Mouse (Mus musculus): Measurements from ENCODE around the gene Nmt1. TPM values are rescaled to one million over a fixed set of nuclear protein-coding genes. Genes with fewer than 3 reads are reported as not detected.

Nmt1 gene
- total and polyA plus RNA-seq, 3 experiments = 29.8 to 147 (median 70.5) TPM

- Histone ChIP-seq H3K9me3 (replicated peaks; ENCODE audit: insufficient read depth, low read length) (no peaks in the 10 kb centered on the region), H3K9ac (ENCODE audit: control insufficient read depth, low read depth, low read length, poor library complexity, severe bottlenecking) (no peak overlapping the region), H3K79me2 (ENCODE audit: control insufficient read depth, insufficient read depth, low read length, poor library complexity) (no peaks in the 10 kb centered on the region), H3K4me1 (ENCODE audit: control insufficient read depth in 1 of 2, insufficient read depth in 2 of 2, low read length in 2 of 2) (no peaks in the 10 kb centered on the region), H3K36me3 (ENCODE audit: control insufficient read depth in 1 of 2, insufficient read depth in 2 of 2, low read length in 2 of 2) (peaks cover 0 to 43% of the 10 kb centered on the region in 2 experiments; a peak in 2 of 4 replicates), H3K27ac (ENCODE audit: control insufficient read depth, low read depth, low read length) (no peak overlapping the region), H3K4me3 (ENCODE audit: control insufficient read depth in 1 of 2, insufficient read depth in 1 of 2, low read depth in 2 of 2, low read length in 2 of 2) (no peak overlapping the region), H3K27me3 (ENCODE audit: control insufficient read depth in 1 of 2, insufficient read depth in 2 of 2, low read length in 2 of 2) (no peaks in the 10 kb centered on the region)
- TF ChIP-seq ZNF384 (IDR thresholded peaks at IDR 0.05; ENCODE audit: low read depth, low read length) = no peak
- no peak for TF ChIP-seq SIN3A (IDR thresholded peaks at IDR 0.05; ENCODE audit: low read length)
- TF ChIP-seq JUND (IDR thresholded peaks at IDR 0.05; ENCODE audit: low read depth, low read length) = no peak
- no peak for TF ChIP-seq CHD2 (IDR thresholded peaks at IDR 0.05; ENCODE audit: low read length)
- TF ChIP-seq POLR2AphosphoS2 (IDR thresholded peaks at IDR 0.05; ENCODE audit: low read length) = no peak
- no peak for TF ChIP-seq E2F4 (IDR thresholded peaks at IDR 0.05; ENCODE audit: borderline replicate concordance, low read depth, low read length)
- TF ChIP-seq MXI1 (IDR thresholded peaks at IDR 0.05; ENCODE audit: low read depth, low read length) = no peak
- no peak for TF ChIP-seq USF2 (IDR thresholded peaks at IDR 0.05; ENCODE audit: borderline replicate concordance in 1 of 2, insufficient read depth in 1 of 2, low read depth in 1 of 2, low read length in 2 of 2)
- TF ChIP-seq POLR2AphosphoS5 (IDR thresholded peaks at IDR 0.05; ENCODE audit: borderline replicate concordance, low read depth, low read length) = no peak
- no peak for TF ChIP-seq USF1 (IDR thresholded peaks at IDR 0.05; ENCODE audit: low read depth, low read length)
- TF ChIP-seq MAZ (IDR thresholded peaks at IDR 0.05; ENCODE audit: low read depth, low read length) = no peak
- TF ChIP-seq MYB (IDR thresholded peaks at IDR 0.05; ENCODE audit: low read depth, low read length) = no peak
- TF ChIP-seq BHLHE40 (IDR thresholded peaks at IDR 0.05; ENCODE audit: borderline replicate concordance, low read depth, low read length) = no peak
- TF ChIP-seq GABPA (IDR thresholded peaks at IDR 0.05; ENCODE audit: low read depth, low read length) = no peak
- TF ChIP-seq KAT2A (conservative IDR thresholded peaks at IDR 0.05; ENCODE audit: low read depth, low read length) = no peak
- no peak for TF ChIP-seq MAX (IDR thresholded peaks at IDR 0.05; ENCODE audit: low read length)
- no peak for TF ChIP-seq TAL1 (IDR thresholded peaks at IDR 0.05; ENCODE audit: low read length)
- no peak for DNase-seq (ENCODE audit: low read depth, low spot score)
These were observed 30.6 kb downstream of the Nmt1 start for GRCm38 (mm10) chr11:103058499-103059085.

- H3K9ac ChIP-seq (ENCODE audit: control insufficient read depth, low read depth, low read length, poor library complexity, severe bottlenecking) = no peak overlapping the region
- H3K36me3 ChIP-seq (ENCODE audit: control insufficient read depth in 1 of 2, insufficient read depth in 2 of 2, low read length in 2 of 2) = peaks cover 0 to 25% of the 10 kb centered on the region in 2 experiments; a peak in 2 of 4 replicates
- H3K4me1 ChIP-seq (ENCODE audit: control insufficient read depth in 1 of 2, insufficient read depth in 2 of 2, low read length in 2 of 2) = no peaks in the 10 kb centered on the region
- H3K79me2 ChIP-seq (ENCODE audit: control insufficient read depth, insufficient read depth, low read length, poor library complexity) = no peaks in the 10 kb centered on the region
- H3K27ac ChIP-seq (ENCODE audit: control insufficient read depth, low read depth, low read length) = no peak overlapping the region
- H3K9me3 ChIP-seq (replicated peaks; ENCODE audit: insufficient read depth, low read length) = no peaks in the 10 kb centered on the region
- DNase-seq (ENCODE audit: low read depth, low spot score) = no peak
- no peak for TF ChIP-seq ZC3H11A (IDR thresholded peaks at IDR 0.05; ENCODE audit: low read depth, low read length)
- no peak for TF ChIP-seq TAL1 (IDR thresholded peaks at IDR 0.05; ENCODE audit: low read length)
- TF ChIP-seq SMC3 (IDR thresholded peaks at IDR 0.05; ENCODE audit: low read depth, low read length) = no peak
- TF ChIP-seq KAT2A (conservative IDR thresholded peaks at IDR 0.05; ENCODE audit: low read depth, low read length) = no peak
- TF ChIP-seq BHLHE40 (IDR thresholded peaks at IDR 0.05; ENCODE audit: borderline replicate concordance, low read depth, low read length) = no peak
- TF ChIP-seq USF2 (IDR thresholded peaks at IDR 0.05; ENCODE audit: borderline replicate concordance in 1 of 2, insufficient read depth in 1 of 2, low read depth in 1 of 2, low read length in 2 of 2) = no peak
- TF ChIP-seq POLR2AphosphoS2 (IDR thresholded peaks at IDR 0.05; ENCODE audit: low read length) = no peak
- no peak for TF ChIP-seq POLR2AphosphoS5 (IDR thresholded peaks at IDR 0.05; ENCODE audit: borderline replicate concordance, low read depth, low read length)
- TF ChIP-seq ZNF384 (IDR thresholded peaks at IDR 0.05; ENCODE audit: low read depth, low read length) = no peak
- TF ChIP-seq NRF1 (IDR thresholded peaks at IDR 0.05; ENCODE audit: insufficient read depth, low read depth, low read length, poor library complexity, severe bottlenecking) = no peak
- no peak for TF ChIP-seq GATA1 (IDR thresholded peaks at IDR 0.05; ENCODE audit: low read depth, low read length)
- TF ChIP-seq CHD1 (IDR thresholded peaks at IDR 0.05; ENCODE audit: low read depth, low read length) = no peak
- no peak for TF ChIP-seq TBP (IDR thresholded peaks at IDR 0.05; ENCODE audit: low read depth, low read length)
- H3K4me3 ChIP-seq (ENCODE audit: control insufficient read depth in 1 of 2, insufficient read depth in 1 of 2, low read depth in 2 of 2, low read length in 2 of 2) = no peak overlapping the region
- no peaks in the 10 kb centered on the region for H3K27me3 ChIP-seq (ENCODE audit: control insufficient read depth in 1 of 2, insufficient read depth in 2 of 2, low read length in 2 of 2)
These were observed 38.4 kb downstream of the Nmt1 start for GRCm38 (mm10) chr11:103066191-103067050.

Measured in MEL (cell line).